Mouse (Mus musculus) heart, postnatal 36 days (tissue): ENCODE data around the gene Miga1. TPM values are rescaled to one million over a fixed set of nuclear protein-coding genes. Genes with fewer than 3 reads are reported as not detected.
"Not testable (repeated sequence)": the region's sequence is repeated elsewhere in the genome, so short reads cannot be mapped to it uniquely, and the experiment has no call there.

Experiments used
- DNase-seq, 2 experiments: peaks; one replicate each; pipeline ENCODE4 v3.0.0; 2021 to 2022
- intact Hi-C: fragments of 180-260 bp; cut with DNase I; formaldehyde crosslinking; loops from one replicate; pipeline ENCODE4 v1.15.1; 2025
- total RNA-seq, 2 experiments: library from RNA; stranded (reverse); gene quantifications; 2 replicates each; pipeline ENCODE4 v1.2.3; 2021

The Miga1 gene
- total RNA-seq, 2 experiments from 2014 or later, result 9.3 to 11.3 TPM

GRCm38 (mm10) chr3:152332104-152332503, 8.1 kb downstream of the Miga1 start:
- DNase-seq, result no peak
- intact Hi-C loops, result no loop called here

GRCm38 (mm10) chr3:152321765-152322547, 18.3 kb downstream of the Miga1 start:
- intact Hi-C loops, result no loop called here
- no peak for DNase-seq

- intact Hi-C loops, result no loop called here
- peak; percentile 36 to 37 for DNase-seq
These were observed 19.1 kb downstream of the Miga1 start for GRCm38 (mm10) chr3:152320972-152321645.

- not testable (repeated sequence) for DNase-seq
- intact Hi-C loops, result loop anchor here (10.0 kb wide), 1 partner anchor 202 kb away; no protein-coding TSS in a partner anchor
These were observed 23.6 kb downstream of the Miga1 start for GRCm38 (mm10) chr3:152316447-152317173.

- intact Hi-C loops, result loop anchor here (1.0 to 10.0 kb wide), 2 partner anchors 55 to 201 kb away; no protein-coding TSS in a partner anchor
These were observed 24.6 kb downstream of the Miga1 start for GRCm38 (mm10) chr3:152315613-152316012.

GRCm38 (mm10) chr3:152314666-152315065, 25.5 kb downstream of the Miga1 start:
- DNase-seq, result not testable (repeated sequence)
- intact Hi-C loops, result loop anchor here (1.0 to 10.0 kb wide), 2 partner anchors 54 to 200 kb away; no protein-coding TSS in a partner anchor

More at GRCm38 (mm10) chr3:152315613-152316012, 24.6 kb downstream of the Miga1 start:
- DNase-seq, result peak; percentile 80 to 86

- DNase-seq, result no peak
- intact Hi-C loops, result no loop called here
These were observed 31.0 kb downstream of the Miga1 start for GRCm38 (mm10) chr3:152309250-152309645.

GRCm38 (mm10) chr3:152308485-152309249, 31.5 kb downstream of the Miga1 start:
- peak; percentile 25 to 36 for DNase-seq
- intact Hi-C loops, result no loop called here

- intact Hi-C loops, result no loop called here
- DNase-seq, result no peak
These were observed 34.2 kb downstream of the Miga1 start for GRCm38 (mm10) chr3:152305971-152306370.

GRCm38 (mm10) chr3:152305080-152305479, 35.1 kb downstream of the Miga1 start:
- DNase-seq, result peak in 1 of 2 experiments; percentile 19
- intact Hi-C loops, result no loop called here

GRCm38 (mm10) chr3:152304093-152304815, 36.0 kb downstream of the Miga1 start:
- DNase-seq, result peak; percentile 44 to 47
- intact Hi-C loops, result loop anchor here (1.0 kb wide), 1 partner anchor 40 kb away; no protein-coding TSS in a partner anchor

- intact Hi-C loops, result loop anchor here (1.0 kb wide), 1 partner anchor 14 kb away; no protein-coding TSS in a partner anchor
- DNase-seq, result no peak
These were observed 37.2 kb downstream of the Miga1 start for GRCm38 (mm10) chr3:152302991-152303390.

GRCm38 (mm10) chr3:152300376-152301337, 39.5 kb downstream of the Miga1 start:
- intact Hi-C loops, result no loop called here
- no peak for DNase-seq

- no peak for DNase-seq
- intact Hi-C loops, result no loop called here
These were observed 44.3 kb downstream of the Miga1 start for GRCm38 (mm10) chr3:152295896-152296295.

GRCm38 (mm10) chr3:152294400-152294799, 45.8 kb downstream of the Miga1 start:
- intact Hi-C loops, result no loop called here
- DNase-seq, result no peak

GRCm38 (mm10) chr3:152293530-152294181, 46.6 kb downstream of the Miga1 start:
- intact Hi-C loops, result no loop called here
- no peak for DNase-seq

- DNase-seq, result no peak
- intact Hi-C loops, result no loop called here
These were observed 48.3 kb downstream of the Miga1 start for GRCm38 (mm10) chr3:152291895-152292294.
